Mouse (Mus musculus) neural tube, embryonic 11.5 days (tissue): Measurements from ENCODE around the gene Mybph. TPM values are rescaled to one million over a fixed set of nuclear protein-coding genes. Genes with fewer than 3 reads are reported as not detected.

Experiments
- ATAC-seq: fragments of 200-750 bp; cut with Nextera tagmentation; 2 replicates; pipeline ENCODE4 v1.8.0; 2017; ENCODE audit warnings: moderate number of reproducible peaks, mild to moderate bottlenecking, moderate TSS enrichment, moderate library complexity; ENCODE audit not compliant: insufficient read depth, low FRiP score, low TSS enrichment
- DNase-seq: peaks from one replicate; pipeline ENCODE4 v3.0.0-alpha.2; 2015; ENCODE audit warnings: low spot score
- H3K27ac ChIP-seq: fragments of 300-500 bp; sonication (generic); 2 replicates; pipeline ENCODE4 v1.5.1; 2014; ENCODE audit warnings: low read depth, mild to moderate bottlenecking, low read length
- H3K27me3 ChIP-seq: fragments of 300-500 bp; sonication (generic); 2 replicates; pipeline ENCODE4 v1.6.1; 2014; ENCODE audit warnings: mild to moderate bottlenecking, low read length, mixed read lengths; ENCODE audit not compliant: control insufficient read depth, insufficient read depth
- H3K36me3 ChIP-seq: fragments of 300-500 bp; sonication (generic); 2 replicates; pipeline ENCODE4 v1.6.1; 2014; ENCODE audit warnings: mild to moderate bottlenecking, low read length, moderate library complexity, mixed read lengths; ENCODE audit not compliant: control insufficient read depth, insufficient read depth
- H3K4me1 ChIP-seq: fragments of 300-500 bp; sonication (generic); 2 replicates; pipeline ENCODE4 v1.6.1; 2014; ENCODE audit warnings: low read length, mixed read lengths; ENCODE audit not compliant: control insufficient read depth, insufficient read depth
- H3K4me2 ChIP-seq: fragments of 300-500 bp; sonication (generic); 2 replicates; pipeline ENCODE4 v1.6.1; 2014; ENCODE audit warnings: low read depth, mild to moderate bottlenecking, moderate library complexity
- H3K4me3 ChIP-seq: fragments of 300-500 bp; sonication (generic); 2 replicates; pipeline ENCODE4 v1.5.1; 2014; ENCODE audit warnings: low read depth, low read length
- H3K9ac ChIP-seq: fragments of 300-500 bp; sonication (generic); 2 replicates; pipeline ENCODE4 v1.6.1; 2014; ENCODE audit warnings: mild to moderate bottlenecking, low read length
- H3K9me3 ChIP-seq: fragments of 300-500 bp; sonication (generic); 2 replicates; pipeline ENCODE4 v1.6.1; 2016; ENCODE audit warnings: low read length; ENCODE audit not compliant: control insufficient read depth
- whole genome bisulfite sequencing: fragments of 180-500 bp; shearing (Covaris S2); extraction: QIAGEN DNeasy Blood & Tissue Kit; methylation state at CpG from one replicate; pipeline ENCODE4 v1.1.7; 2014; 5-methylcytosine and 5-hydroxymethylcytosine counted together
- polyA plus RNA-seq: library from polyadenylated mRNA; unstranded; fragments of >200 nt; fragmentation: Nextera tagmentation; extraction: Ambion mirVana; gene quantifications from 2 replicates; pipeline ENCODE4 v1.2.1, GENCODE M21; 2014

Gene Mybph
- polyA plus RNA-seq, 1 experiment from 2014 or later = 17.7 TPM

DNA sequence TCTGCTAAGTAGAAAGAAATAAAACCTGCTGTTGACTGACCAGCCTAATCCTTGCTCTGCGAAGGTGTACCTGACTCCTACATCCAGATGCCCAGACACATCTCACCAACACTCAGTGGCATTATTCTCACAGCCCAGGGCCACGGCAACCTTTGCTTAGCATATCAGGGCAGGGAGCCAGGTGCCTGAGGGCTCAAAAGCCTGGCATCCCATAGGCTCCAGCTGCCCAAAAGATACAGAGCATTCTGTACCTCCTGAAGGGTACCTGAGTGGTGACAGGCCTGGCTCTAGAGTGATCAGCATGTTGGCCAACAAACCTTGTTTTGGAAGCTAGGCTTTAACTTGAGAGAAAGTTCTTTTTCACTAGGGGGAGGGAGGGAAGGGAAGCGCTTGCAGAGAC is 38.0 kb downstream of the Mybph start:
- Histone ChIP-seq H3K27ac (no peak overlapping the region), H3K4me1 (peaks cover 4% of the 10 kb centered on the region; the same call in 1 of the 2 replicates), H3K36me3 (no peaks in the 10 kb centered on the region), H3K9me3 (no peaks in the 10 kb centered on the region), H3K4me2 (no peak overlapping the region), H3K27me3 (peaks cover 34% of the 10 kb centered on the region), H3K9ac (no peak overlapping the region), H3K4me3 (no peak overlapping the region)
- DNase-seq = no peak
- no peak for ATAC-seq
- 89% methylated on average over 3 of the region's 3 CpGs for WGBS

DNA sequence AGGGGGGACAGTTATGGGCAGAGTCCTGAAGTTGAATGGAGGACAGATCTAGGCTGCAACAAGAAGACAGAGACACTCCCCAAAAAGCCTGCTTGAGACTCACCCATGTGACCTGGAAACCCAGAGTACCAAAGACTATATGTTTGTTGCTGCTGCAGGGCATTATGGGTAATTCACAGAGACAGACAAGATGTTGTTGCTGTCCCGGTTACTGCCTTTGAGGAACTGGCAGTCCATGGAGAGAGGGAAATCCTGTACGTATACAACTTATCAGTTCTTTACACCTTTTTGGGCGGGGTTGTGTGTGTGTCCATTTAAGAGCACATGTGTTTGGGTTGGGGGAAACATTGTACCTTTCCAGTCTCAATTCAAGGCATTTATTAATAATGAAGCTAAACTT is 38.4 kb downstream of the Mybph start:
- ATAC-seq = no peak
- H3K4me3 ChIP-seq = no peak overlapping the region
- H3K36me3 ChIP-seq = no peaks in the 10 kb centered on the region
- no peak overlapping the region for H3K9ac ChIP-seq
- no peak overlapping the region for H3K4me2 ChIP-seq
- H3K4me1 ChIP-seq = peaks cover 4% of the 10 kb centered on the region; the same call in 1 of the 2 replicates
- H3K27me3 ChIP-seq = peaks cover 37% of the 10 kb centered on the region
- H3K9me3 ChIP-seq = no peaks in the 10 kb centered on the region
- no peak overlapping the region for H3K27ac ChIP-seq
- WGBS = 79% methylated on average over 3 of the region's 3 CpGs
- no peak for DNase-seq

GRCm38 (mm10) chr1:134232326-134232725 is 39.1 kb downstream of the Mybph start:
- Histone ChIP-seq H3K9me3 (no peaks in the 10 kb centered on the region), H3K9ac (no peak overlapping the region), H3K4me2 (no peak overlapping the region), H3K36me3 (no peaks in the 10 kb centered on the region), H3K4me3 (no peak overlapping the region), H3K4me1 (peaks cover 4% of the 10 kb centered on the region; the same call in 1 of the 2 replicates), H3K27ac (no peak overlapping the region), H3K27me3 (peaks cover 37% of the 10 kb centered on the region)
- DNase-seq (no peak), ATAC-seq (no peak)
- 72% methylated on average over 8 of the region's 8 CpGs for WGBS

- H3K4me3 ChIP-seq = no peak overlapping the region
- peaks cover 37% of the 10 kb centered on the region for H3K27me3 ChIP-seq
- ATAC-seq (no peak), DNase-seq (no peak)
- peaks cover 4% of the 10 kb centered on the region; the same call in 1 of the 2 replicates for H3K4me1 ChIP-seq
- no peak overlapping the region for H3K9ac ChIP-seq
- no peak overlapping the region for H3K4me2 ChIP-seq
- H3K36me3 ChIP-seq = no peaks in the 10 kb centered on the region
- no peaks in the 10 kb centered on the region for H3K9me3 ChIP-seq
- no peak overlapping the region for H3K27ac ChIP-seq
- 60% methylated on average over 12 of the region's 12 CpGs for WGBS
Observed at GRCm38 (mm10) chr1:134232778-134233531, 39.7 kb downstream of the Mybph start.

- 0 out of 2 replicates have a peak overlapping the region, but pooled peaks have one; percentile 39 for H3K4me3 ChIP-seq
- H3K4me1 ChIP-seq = peaks cover 4% of the 10 kb centered on the region; the same call in 1 of the 2 replicates
Observed at GRCm38 (mm10) chr1:134233681-134234454, 40.6 kb downstream of the Mybph start.

DNA sequence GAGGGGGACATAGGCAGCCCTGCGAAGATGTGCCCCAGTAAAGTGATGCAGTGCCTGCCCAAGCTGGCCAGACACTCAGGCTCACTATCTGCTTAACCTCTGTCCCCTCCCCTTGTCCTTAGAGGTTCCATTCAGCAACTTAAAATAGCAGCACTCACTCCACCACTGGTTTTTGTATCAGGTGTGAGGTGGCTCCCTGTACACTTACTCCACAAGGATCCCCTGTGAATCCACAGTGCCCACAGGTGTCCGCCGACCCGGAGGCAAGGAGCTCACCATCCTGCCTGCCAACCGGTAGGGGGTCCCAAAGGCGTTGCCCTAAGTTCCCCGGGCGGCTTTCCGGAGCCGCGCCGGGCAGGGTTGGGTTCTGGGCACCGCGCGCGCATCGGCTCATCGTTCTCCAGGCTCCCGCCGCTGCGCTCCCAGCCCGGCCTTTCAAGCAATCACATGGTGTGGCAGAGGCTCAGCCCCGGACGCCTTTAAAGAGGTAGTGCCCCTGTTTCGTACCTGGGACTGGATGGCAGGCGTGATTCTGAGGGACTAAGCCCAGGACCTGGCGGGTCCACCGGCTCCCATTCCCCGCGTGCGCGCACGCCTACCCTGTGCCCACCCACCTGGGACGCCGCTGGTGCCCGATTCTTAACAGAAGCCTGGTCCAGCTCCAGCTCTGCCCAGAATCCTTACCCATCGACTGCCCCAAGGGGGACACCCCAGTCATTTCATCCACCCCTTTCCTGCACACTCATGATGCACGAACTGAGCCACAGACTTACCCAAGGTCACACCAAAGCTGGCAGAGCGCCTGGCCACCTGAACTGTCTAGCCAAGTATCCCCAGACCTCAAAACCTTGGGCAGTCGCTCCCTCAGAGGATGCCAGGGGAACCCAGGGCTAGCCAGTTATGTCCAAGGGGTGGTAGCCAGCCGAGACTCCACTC is 41.5 kb downstream of the Mybph start:
- Histone ChIP-seq H3K36me3 (no peaks in the 10 kb centered on the region), H3K4me2 (peak overlapping the region; percentile 66), H3K27me3 (peaks cover 37% of the 10 kb centered on the region), H3K9me3 (no peaks in the 10 kb centered on the region), H3K4me3 (peak overlapping the region; percentile 39), H3K27ac (no peak overlapping the region), H3K9ac (peak overlapping the region; percentile 33), H3K4me1 (peaks cover 4% of the 10 kb centered on the region; the same call in 1 of the 2 replicates)
- DNase-seq = peak; percentile 44
- WGBS = under 1% methylated on average over 41 of the region's 41 CpGs
- ATAC-seq = no peak

More at GRCm38 (mm10) chr1:134233681-134234454, 40.6 kb downstream of the Mybph start:
- Histone ChIP-seq H3K27me3 (peaks cover 37% of the 10 kb centered on the region), H3K27ac (no peak overlapping the region), H3K9ac (no peak overlapping the region), H3K9me3 (no peaks in the 10 kb centered on the region), H3K4me2 (peak overlapping the region; percentile 66; the same call in 1 of the 2 replicates), H3K36me3 (no peaks in the 10 kb centered on the region)
- DNase-seq = no peak
- ATAC-seq = no peak
- 52% methylated on average over 18 of the region's 19 CpGs for WGBS

GRCm38 (mm10) chr1:134235391-134235921 is 42.2 kb downstream of the Mybph start, which contains the start of gene Adora1:
Gene Adora1 (minus strand): TSS chr1:134235431.
- Histone ChIP-seq H3K4me2 (peak within 1 kb of the TSS; percentile 66), H3K4me1 (peaks cover 4% of the 10 kb centered on the region; the same call in 1 of the 2 replicates), H3K27me3 (peaks cover 37% of the 10 kb centered on the region), H3K9ac (peak within 1 kb of the TSS; percentile 33), H3K27ac (no peak within 1 kb of the TSS), H3K4me3 (peak within 1 kb of the TSS; percentile 39), H3K36me3 (no peaks in the 10 kb centered on the region), H3K9me3 (no peaks in the 10 kb centered on the region)
- no peak for ATAC-seq
- no peak for DNase-seq
- under 1% methylated on average over 29 of the region's 37 CpGs for WGBS

GRCm38 (mm10) chr1:134236142-134236541 is 42.9 kb downstream of the Mybph start:
- ATAC-seq (no peak), DNase-seq (no peak)
- Histone ChIP-seq H3K4me2 (no peak overlapping the region), H3K27ac (no peak overlapping the region), H3K9me3 (no peaks in the 10 kb centered on the region), H3K4me1 (peaks cover 4% of the 10 kb centered on the region; the same call in 1 of the 2 replicates), H3K36me3 (no peaks in the 10 kb centered on the region), H3K27me3 (peaks cover 37% of the 10 kb centered on the region), H3K4me3 (no peak overlapping the region), H3K9ac (no peak overlapping the region)
- WGBS = 26% methylated on average over 3 of the region's 3 CpGs
